In the genomic region with DNA sequence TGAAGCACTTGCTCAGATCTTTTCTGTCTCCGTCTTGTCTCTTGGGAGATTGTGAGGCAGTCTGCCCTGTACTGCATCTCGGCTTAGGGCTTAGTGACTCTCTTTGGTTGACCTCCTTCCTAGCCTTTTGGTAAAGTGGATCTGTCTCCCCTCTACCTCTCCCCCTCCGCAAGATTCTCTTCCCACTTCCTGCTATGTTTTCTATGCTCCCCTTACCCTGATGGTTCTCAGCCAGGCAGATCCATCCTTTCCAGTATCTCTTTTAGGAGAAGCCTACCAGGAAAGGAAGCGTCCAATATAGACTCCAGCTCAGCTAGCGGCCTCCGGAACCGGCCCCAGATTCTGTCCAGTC, we compare ENCODE assay signal across 24 mouse cellular contexts. TPM values are rescaled to one million over a fixed set of nuclear protein-coding genes. Genes with fewer than 3 reads are reported as not detected.
DNase-seq lines count a peak whose midpoint lies in the region; ATAC-seq and TF ChIP-seq lines count a peak whose summit lies in the region.
"Had no signal": no experiment of that assay in that cellular context is flagged by ENCODE, and none has a peak within 500 bp of the region (broad histone marks: within the 10 kb centered on the region; RNA-seq: fewer than 3 reads in every experiment).

No protein-coding gene starts in this region.

- no peak overlapping the region for H3K27ac ChIP-seq in forebrain, postnatal 0 days (ENCODE audit: low read depth, low read length)
- H3K27ac ChIP-seq in forebrain, embryonic 14.5 days (ENCODE audit: low read depth, low read length) = no peak overlapping the region
- H3K27ac ChIP-seq in midbrain, embryonic 10.5 days (replicated peaks) = no peak overlapping the region
- no peak overlapping the region for H3K27ac ChIP-seq in midbrain, embryonic 11.5 days (ENCODE audit: low read depth, low read length)
- no peak overlapping the region for H3K27ac ChIP-seq in embryonic fibroblast, embryonic 13.5 days (ENCODE audit: insufficient read depth, low read length)
- H3K27ac ChIP-seq in stomach, embryonic 16.5 days (ENCODE audit: low read length) = peak overlapping the region; percentile 93
- H3K27ac ChIP-seq: forebrain, embryonic 12.5 days; heart, adult 2 months; lung, embryonic 15.5 days had no signal

- H3K4me2 ChIP-seq in forebrain, postnatal 0 days (ENCODE audit: low read depth) = no peak overlapping the region
- H3K4me2 ChIP-seq in forebrain, embryonic 14.5 days (ENCODE audit: low read length) = no peak overlapping the region
- no peak overlapping the region for H3K4me2 ChIP-seq in midbrain, embryonic 11.5 days
- H3K4me2 ChIP-seq in stomach, embryonic 16.5 days (ENCODE audit: low read depth, low read length) = peak overlapping the region; percentile 63

- H3K4me3 ChIP-seq in forebrain, postnatal 0 days (ENCODE audit: low read depth, low read length) = no peak overlapping the region
- no peak overlapping the region for H3K4me3 ChIP-seq in forebrain, embryonic 14.5 days (ENCODE audit: low read depth, low read length)
- no peak overlapping the region for H3K4me3 ChIP-seq in midbrain, embryonic 10.5 days
- H3K4me3 ChIP-seq in midbrain, embryonic 11.5 days (ENCODE audit: low read depth, low read length) = no peak overlapping the region
- peak overlapping the region; percentile 7; the same call in 1 of the 2 replicates for H3K4me3 ChIP-seq in embryonic fibroblast, embryonic 13.5 days (ENCODE audit: insufficient read depth, low read length)
- peak overlapping the region; percentile 71 for H3K4me3 ChIP-seq in stomach, embryonic 16.5 days (replicated peaks; ENCODE audit: low read length)
- H3K4me3 ChIP-seq: heart, adult 2 months had no signal

- no peak overlapping the region for H3K9ac ChIP-seq in forebrain, postnatal 0 days
- H3K9ac ChIP-seq in forebrain, embryonic 14.5 days (ENCODE audit: low read length) = no peak overlapping the region
- H3K9ac ChIP-seq in midbrain, embryonic 11.5 days (ENCODE audit: low read length) = no peak overlapping the region
- peak overlapping the region; percentile 87 for H3K9ac ChIP-seq in stomach, embryonic 16.5 days (ENCODE audit: low read length)
- H3K9ac ChIP-seq: forebrain, embryonic 12.5 days; lung, embryonic 15.5 days had no signal

- no peak for ATAC-seq in forebrain, postnatal 0 days
- ATAC-seq in forebrain, embryonic 14.5 days = no peak
- ATAC-seq in midbrain, embryonic 11.5 days (ENCODE audit: low FRiP score) = no peak
- ATAC-seq in stomach, embryonic 16.5 days (ENCODE audit: insufficient read depth, low FRiP score) = no peak
- ATAC-seq: midbrain, embryonic 16.5 days had no signal

- no peak for TF ChIP-seq CTCF in forebrain, postnatal 0 days (IDR thresholded peaks at IDR 0.05; ENCODE audit: low read depth)
- TF ChIP-seq CTCF in embryonic fibroblast, embryonic 13.5 days (IDR thresholded peaks at IDR 0.05; ENCODE audit: borderline replicate concordance, insufficient read depth, low read length) = no peak

- peak; percentile 39 for DNase-seq in forebrain, postnatal 0 days
- no peak for DNase-seq in forebrain, embryonic 14.5 days (ENCODE audit: low spot score)
- DNase-seq in midbrain, embryonic 10.5 days (ENCODE audit: low spot score) = peak; percentile 57
- no peak for DNase-seq in midbrain, embryonic 11.5 days (ENCODE audit: low spot score, missing footprints)
- no peak for DNase-seq in frontal cortex, adult 2 months (ENCODE audit: extremely low spot score in 1 of 2, low spot score in 1 of 2)
- no peak for DNase-seq in MN1 (ENCODE audit: low spot score)
- DNase-seq: adrenal gland, adult 2 months; B cell, adult 2 months; heart, adult 2 months; heart, postnatal 36 days; kidney, adult 8-10 months; thymus, adult 2 months had no signal

- WGBS in forebrain, postnatal 0 days = 27% methylated on average over 7 of the region's 7 CpGs
- WGBS in forebrain, embryonic 14.5 days = 19% methylated on average over 7 of the region's 7 CpGs
- WGBS in midbrain, embryonic 10.5 days = 2% methylated on average over 7 of the region's 7 CpGs
- WGBS in midbrain, embryonic 11.5 days = 2% methylated on average over 7 of the region's 7 CpGs
- WGBS in stomach, embryonic 16.5 days = 20% methylated on average over 7 of the region's 7 CpGs

- H3K4me1 ChIP-seq in forebrain, postnatal 0 days (ENCODE audit: insufficient read depth) = no peaks in the 10 kb centered on the region
- H3K4me1 ChIP-seq in forebrain, embryonic 14.5 days (ENCODE audit: control insufficient read depth, insufficient read depth, low read length) = 0 out of 2 replicates have a peak, but pooled peaks cover 2% of the 10 kb centered on the region
- H3K4me1 ChIP-seq in midbrain, embryonic 10.5 days = peaks cover 45% of the 10 kb centered on the region
- peaks cover 18% of the 10 kb centered on the region for H3K4me1 ChIP-seq in midbrain, embryonic 11.5 days (ENCODE audit: control insufficient read depth, insufficient read depth, low read length)
- H3K4me1 ChIP-seq in embryonic fibroblast, embryonic 13.5 days (ENCODE audit: control insufficient read depth, insufficient read depth, low read length) = no peaks in the 10 kb centered on the region
- H3K4me1 ChIP-seq in stomach, embryonic 16.5 days (ENCODE audit: control insufficient read depth, insufficient read depth, low read length) = peaks cover 21% of the 10 kb centered on the region

- peaks cover 75% of the 10 kb centered on the region for H3K27me3 ChIP-seq in forebrain, postnatal 0 days (ENCODE audit: insufficient read depth, low read length)
- H3K27me3 ChIP-seq in forebrain, embryonic 14.5 days (replicated peaks; ENCODE audit: control insufficient read depth, insufficient read depth, low read length) = peaks cover 96% of the 10 kb centered on the region
- peaks cover 100% of the 10 kb centered on the region for H3K27me3 ChIP-seq in midbrain, embryonic 10.5 days (ENCODE audit: low read depth, poor library complexity, severe bottlenecking)
- peaks cover 99% of the 10 kb centered on the region for H3K27me3 ChIP-seq in midbrain, embryonic 11.5 days (ENCODE audit: control insufficient read depth, insufficient read depth, low read length)
- peaks cover 47% of the 10 kb centered on the region for H3K27me3 ChIP-seq in stomach, embryonic 16.5 days (ENCODE audit: control insufficient read depth, insufficient read depth, low read length)

- H3K9me3 ChIP-seq in forebrain, postnatal 0 days (ENCODE audit: low read length) = no peaks in the 10 kb centered on the region
- no peaks in the 10 kb centered on the region for H3K9me3 ChIP-seq in forebrain, embryonic 14.5 days (replicated peaks; ENCODE audit: control insufficient read depth, low read length)
- no peaks in the 10 kb centered on the region for H3K9me3 ChIP-seq in midbrain, embryonic 10.5 days (replicated peaks)
- no peaks in the 10 kb centered on the region for H3K9me3 ChIP-seq in midbrain, embryonic 11.5 days (ENCODE audit: control insufficient read depth, low read length)
- no peaks in the 10 kb centered on the region for H3K9me3 ChIP-seq in stomach, embryonic 16.5 days (replicated peaks; ENCODE audit: control insufficient read depth, low read length)
- H3K9me3 ChIP-seq: forebrain, embryonic 12.5 days; lung, embryonic 15.5 days had no signal

- no peak for TF ChIP-seq POLR2A in embryonic fibroblast, embryonic 13.5 days (IDR thresholded peaks at IDR 0.05; ENCODE audit: low read depth, low read length)

- H3K36me3 ChIP-seq in forebrain, postnatal 0 days (ENCODE audit: insufficient read depth) = no peaks in the 10 kb centered on the region
- H3K36me3 ChIP-seq in forebrain, embryonic 14.5 days (ENCODE audit: control insufficient read depth, insufficient read depth, low read length) = no peaks in the 10 kb centered on the region
- H3K36me3 ChIP-seq in midbrain, embryonic 10.5 days = no peaks in the 10 kb centered on the region
- H3K36me3 ChIP-seq in midbrain, embryonic 11.5 days (ENCODE audit: control insufficient read depth, insufficient read depth, low read length) = no peaks in the 10 kb centered on the region
- no peaks in the 10 kb centered on the region for H3K36me3 ChIP-seq in stomach, embryonic 16.5 days (ENCODE audit: control insufficient read depth, insufficient read depth, low read length)
- H3K36me3 ChIP-seq: forebrain, embryonic 12.5 days; lung, embryonic 15.5 days had no signal

RNA-seq across cellular contexts. Expression of gene Barx1, which starts 1.2 kb away (rescaled TPM):
- total RNA-seq in forebrain, postnatal 0 days (2014; rRNA removed) = not detected in 2 replicates
- not detected in 2 replicates for polyA plus RNA-seq in forebrain, postnatal 0 days (2015; fragmentation: Nextera tagmentation; extraction: Ambion mirVana)
- polyA plus RNA-seq in forebrain, embryonic 14.5 days (2014; fragmentation: Nextera tagmentation; extraction: Ambion mirVana) = not detected in 2 replicates
- 0.21 and 0.84 TPM in 2 replicates for polyA plus RNA-seq in midbrain, embryonic 10.5 days (2016; fragmentation: Nextera tagmentation; extraction: Ambion mirVana)
- polyA plus RNA-seq in midbrain, embryonic 11.5 days (2014; fragmentation: Nextera tagmentation; extraction: Ambion mirVana) = 0.19 and 0.46 TPM in 2 replicates
- 0.94 and 4.7 TPM in 2 replicates for polyA plus RNA-seq in embryonic fibroblast, embryonic 13.5 days (2011; ENCODE audit: insufficient read length, low read depth, missing spikeins)
- polyA plus RNA-seq in stomach, embryonic 16.5 days (2015; fragmentation: Nextera tagmentation; extraction: Ambion mirVana) = 47.1 and 58.4 TPM in 2 replicates
- not detected in 2 replicates for polyA plus RNA-seq in frontal cortex, adult 2 months (2012; rRNA removed)
- total RNA-seq: adrenal gland, adult 2 months; common myeloid progenitor, adult 5-6 weeks; gastrocnemius, adult 8-10 months; heart, adult 2 months; heart, postnatal 36 days; layer of hippocampus, postnatal 25 days; left cerebral cortex, postnatal 36 days; megakaryocyte progenitor cell, adult 5-6 weeks had no signal
- polyA plus RNA-seq: adrenal gland, adult 2 months; cerebellum, adult 2 months; midbrain, embryonic 16.5 days; neural tube, embryonic 11.5 days had no signal

RNA-seq across cellular contexts. Expression of gene Ptpdc1, which starts 38.5 kb away (rescaled TPM):
- total RNA-seq in forebrain, postnatal 0 days (2014; rRNA removed) = 19.5 and 36.4 TPM in 2 replicates
- polyA plus RNA-seq in forebrain, postnatal 0 days (2015; fragmentation: Nextera tagmentation; extraction: Ambion mirVana) = 8.5 and 12.4 TPM in 2 replicates
- 12.7 and 18.8 TPM in 2 replicates for polyA plus RNA-seq in forebrain, embryonic 14.5 days (2014; fragmentation: Nextera tagmentation; extraction: Ambion mirVana)
- 11.0 and 13.8 TPM in 2 replicates for polyA plus RNA-seq in midbrain, embryonic 10.5 days (2016; fragmentation: Nextera tagmentation; extraction: Ambion mirVana)
- 17.2 and 17.8 TPM in 2 replicates for polyA plus RNA-seq in midbrain, embryonic 11.5 days (2014; fragmentation: Nextera tagmentation; extraction: Ambion mirVana)
- 15.4 and 15.7 TPM in 2 replicates for polyA plus RNA-seq in embryonic fibroblast, embryonic 13.5 days (2011; ENCODE audit: insufficient read length, low read depth, missing spikeins)
- polyA plus RNA-seq in stomach, embryonic 16.5 days (2015; fragmentation: Nextera tagmentation; extraction: Ambion mirVana) = 8.5 and 9.3 TPM in 2 replicates
- 24.0 and 24.8 TPM in 2 replicates for polyA plus RNA-seq in frontal cortex, adult 2 months (2012; rRNA removed)

Comparison
In these comparisons a context has a peak if more than half of its experiments do, and no peak if none do; other contexts are left out.
1. DNase-seq: peak in forebrain, postnatal 0 days (single experiment) and midbrain, embryonic 10.5 days (single experiment); none in forebrain, embryonic 14.5 days (single experiment), midbrain, embryonic 11.5 days (single experiment), frontal cortex, adult 2 months (0 of 2) and MN1 (single experiment).
2. H3K4me3 ChIP-seq: peak in embryonic fibroblast, embryonic 13.5 days (single experiment) and stomach, embryonic 16.5 days (single experiment); none in forebrain, postnatal 0 days (single experiment), forebrain, embryonic 14.5 days (single experiment), midbrain, embryonic 10.5 days (single experiment) and midbrain, embryonic 11.5 days (single experiment).